Mouse (Mus musculus) forebrain, embryonic 12.5 days (tissue): Measurements from ENCODE around the gene D5Ertd579e. TPM values are rescaled to one million over a fixed set of nuclear protein-coding genes. Genes with fewer than 3 reads are reported as not detected.

Source experiments
- ATAC-seq: fragments of 200-750 bp; cut with Nextera tagmentation; 2 replicates; pipeline ENCODE4 v1.8.0; 2017; ENCODE audit warnings: moderate TSS enrichment; ENCODE audit not compliant: low FRiP score
- H3K27ac ChIP-seq: fragments of 300-500 bp; sonication (generic); 2 replicates; pipeline ENCODE4 v1.5.1; 2016; ENCODE audit warnings: mild to moderate bottlenecking
- H3K27me3 ChIP-seq: fragments of 300-500 bp; sonication (generic); 2 replicates; pipeline ENCODE4 v1.6.1; 2016; ENCODE audit warnings: mild to moderate bottlenecking
- H3K36me3 ChIP-seq: fragments of 300-500 bp; sonication (generic); replicated peaks from 2 replicates; pipeline ENCODE4 v1.6.1; 2016; ENCODE audit warnings: mild to moderate bottlenecking
- H3K4me1 ChIP-seq: fragments of 300-500 bp; sonication (generic); 2 replicates; pipeline ENCODE4 v1.6.1; 2016
- H3K4me2 ChIP-seq: fragments of 300-500 bp; sonication (generic); 2 replicates; pipeline ENCODE4 v1.6.1; 2016; ENCODE audit warnings: mild to moderate bottlenecking, moderate library complexity
- H3K4me3 ChIP-seq: fragments of 300-500 bp; sonication (generic); replicated peaks from 2 replicates; pipeline ENCODE4 v1.5.1; 2016; ENCODE audit warnings: mild to moderate bottlenecking
- H3K9ac ChIP-seq: fragments of 300-500 bp; sonication (generic); 2 replicates; pipeline ENCODE4 v1.6.1; 2016; ENCODE audit warnings: mild to moderate bottlenecking
- H3K9me3 ChIP-seq: fragments of 300-500 bp; sonication (generic); 2 replicates; pipeline ENCODE4 v1.6.1; 2016
- WGBS: fragments of 180-500 bp; shearing (Covaris S2); methylation state at CpG from one replicate; pipeline ENCODE4 v1.1.7; 2016; 5-methylcytosine and 5-hydroxymethylcytosine counted together
- polyA plus RNA-seq: library from polyadenylated mRNA; unstranded; fragments of >200 nt; fragmentation: Nextera tagmentation; extraction: Ambion mirVana; gene quantifications from 2 replicates; pipeline ENCODE4 v1.2.1, GENCODE M21; 2016

Gene D5Ertd579e
- 44.2 and 46.6 TPM in 2 replicates for polyA plus RNA-seq

DNA sequence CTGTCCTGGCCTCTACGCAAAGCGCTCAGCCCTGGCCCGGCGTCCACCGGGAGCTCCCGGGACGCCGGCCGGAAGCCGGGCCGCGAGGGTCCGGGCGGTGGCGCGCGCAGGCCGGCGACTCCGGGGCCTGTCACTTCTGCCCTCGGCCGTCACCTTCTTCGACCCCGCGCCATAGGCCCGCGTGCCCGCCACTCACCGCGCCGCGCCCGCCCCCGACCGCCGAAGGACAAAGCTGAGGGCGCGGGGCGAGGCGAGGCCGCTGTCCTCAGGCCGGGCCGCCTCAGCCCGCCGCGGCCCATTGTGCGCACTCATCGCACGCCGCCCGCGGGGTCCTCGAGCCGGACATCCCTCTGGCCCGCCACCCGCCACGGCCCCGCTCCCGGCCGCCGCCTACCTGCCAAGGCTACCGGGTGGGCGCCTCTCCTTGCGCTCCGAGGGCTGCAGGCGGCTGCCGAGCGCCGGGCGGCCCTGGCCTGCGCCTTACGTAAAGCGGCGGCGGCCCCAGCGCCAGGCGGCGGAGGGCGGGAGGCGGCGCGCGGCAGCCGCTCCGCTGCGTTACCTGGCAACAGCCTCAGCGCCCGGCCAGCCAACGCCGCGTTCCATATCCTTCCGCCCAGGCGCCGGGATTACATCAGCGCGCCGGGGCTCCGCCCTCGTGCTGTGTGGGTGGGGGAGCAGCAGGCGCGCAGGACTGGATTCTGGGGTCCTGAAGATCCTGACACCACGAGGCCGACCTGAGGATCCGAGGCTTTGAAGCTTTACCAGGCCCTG, at the start of gene D5Ertd579e:
Gene D5Ertd579e, minus strand, starts transcription at position 564 of the 771 bp plus-strand sequence.
- no peaks in the 10 kb centered on the region for H3K27me3 ChIP-seq
- peak; percentile 96 for ATAC-seq
- under 1% methylated on average over 102 of the region's 104 CpGs for WGBS
- H3K4me3 ChIP-seq = peak within 1 kb of the TSS; percentile 87
- H3K9ac ChIP-seq = peak within 1 kb of the TSS; percentile 89
- no peaks in the 10 kb centered on the region for H3K36me3 ChIP-seq
- peaks cover 18% of the 10 kb centered on the region for H3K4me1 ChIP-seq
- H3K4me2 ChIP-seq = peak within 1 kb of the TSS; percentile 78
- H3K9me3 ChIP-seq = no peaks in the 10 kb centered on the region
- H3K27ac ChIP-seq = peak within 1 kb of the TSS; percentile 95

DNA sequence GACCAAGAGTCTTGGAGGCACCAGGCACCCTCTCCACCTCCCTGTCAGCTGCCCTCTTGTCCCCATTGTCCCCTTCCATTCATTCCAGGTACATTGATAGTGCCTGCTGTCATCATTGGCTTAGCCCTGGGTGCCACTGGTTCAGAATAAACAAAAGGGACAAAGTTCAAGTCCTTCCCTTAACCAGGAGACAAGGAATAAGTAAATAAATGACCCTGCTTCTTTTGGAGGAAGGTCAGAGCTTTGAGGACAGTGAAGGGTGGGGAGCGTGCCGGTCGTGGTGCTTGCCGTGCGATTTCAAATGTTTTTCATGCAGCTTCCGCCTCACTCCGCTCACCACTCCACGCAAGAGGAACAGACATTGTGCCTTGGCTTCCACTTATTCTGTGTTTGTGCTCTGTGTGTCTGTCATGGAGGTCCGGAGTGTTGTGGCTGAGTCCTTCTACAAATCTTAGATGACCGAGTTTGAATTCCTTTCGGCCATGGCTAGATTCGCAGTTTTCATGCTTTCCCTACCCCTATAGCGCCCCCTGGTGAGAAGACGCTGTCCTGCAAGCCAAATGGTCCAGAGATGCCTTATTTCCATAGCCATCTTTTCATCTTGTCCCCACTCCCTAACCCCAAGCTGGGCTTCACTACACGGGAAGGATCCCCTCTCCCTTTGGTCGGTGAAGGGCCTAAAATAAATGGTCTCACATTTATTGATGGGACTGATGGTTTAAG, 46.5 kb upstream of the D5Ertd579e start:
- Histone ChIP-seq H3K27me3 (no peaks in the 10 kb centered on the region), H3K4me1 (peaks cover 8% of the 10 kb centered on the region), H3K9ac (no peak overlapping the region), H3K27ac (no peak overlapping the region), H3K9me3 (no peaks in the 10 kb centered on the region), H3K36me3 (0 out of 2 replicates have a peak, but pooled peaks cover 4% of the 10 kb centered on the region), H3K4me2 (no peak overlapping the region; the same call in 1 of the 2 replicates), H3K4me3 (no peak overlapping the region)
- ATAC-seq = no peak
- 41% methylated on average over 16 of the region's 16 CpGs for WGBS

DNA sequence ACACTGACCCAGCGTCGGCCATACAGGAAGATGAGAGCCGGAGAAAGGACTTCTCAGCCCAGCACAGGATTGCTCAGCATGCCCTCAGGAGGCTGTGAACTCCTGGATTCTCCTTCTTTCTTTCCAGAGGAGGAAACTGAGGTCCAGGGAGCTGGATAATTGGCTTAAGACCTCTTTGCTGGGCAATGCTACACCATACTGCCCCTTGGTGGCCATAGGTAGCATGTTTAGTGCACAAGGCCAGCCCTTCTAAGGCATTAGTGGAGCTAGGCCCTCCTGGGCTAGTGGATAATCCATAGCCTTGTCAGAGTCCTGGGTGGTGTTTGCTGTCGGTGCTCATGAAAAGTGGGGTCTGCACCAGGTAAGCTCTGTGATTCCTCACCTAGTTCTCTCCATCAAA, 44.0 kb upstream of the D5Ertd579e start:
- no peak overlapping the region for H3K4me3 ChIP-seq
- no peak overlapping the region for H3K4me2 ChIP-seq
- H3K9me3 ChIP-seq = no peaks in the 10 kb centered on the region
- H3K9ac ChIP-seq = no peak overlapping the region
- no peaks in the 10 kb centered on the region for H3K36me3 ChIP-seq
- ATAC-seq = no peak
- no peak overlapping the region for H3K27ac ChIP-seq
- no peaks in the 10 kb centered on the region for H3K4me1 ChIP-seq
- 59% methylated on average over 4 of the region's 4 CpGs for WGBS
- H3K27me3 ChIP-seq = no peaks in the 10 kb centered on the region

DNA sequence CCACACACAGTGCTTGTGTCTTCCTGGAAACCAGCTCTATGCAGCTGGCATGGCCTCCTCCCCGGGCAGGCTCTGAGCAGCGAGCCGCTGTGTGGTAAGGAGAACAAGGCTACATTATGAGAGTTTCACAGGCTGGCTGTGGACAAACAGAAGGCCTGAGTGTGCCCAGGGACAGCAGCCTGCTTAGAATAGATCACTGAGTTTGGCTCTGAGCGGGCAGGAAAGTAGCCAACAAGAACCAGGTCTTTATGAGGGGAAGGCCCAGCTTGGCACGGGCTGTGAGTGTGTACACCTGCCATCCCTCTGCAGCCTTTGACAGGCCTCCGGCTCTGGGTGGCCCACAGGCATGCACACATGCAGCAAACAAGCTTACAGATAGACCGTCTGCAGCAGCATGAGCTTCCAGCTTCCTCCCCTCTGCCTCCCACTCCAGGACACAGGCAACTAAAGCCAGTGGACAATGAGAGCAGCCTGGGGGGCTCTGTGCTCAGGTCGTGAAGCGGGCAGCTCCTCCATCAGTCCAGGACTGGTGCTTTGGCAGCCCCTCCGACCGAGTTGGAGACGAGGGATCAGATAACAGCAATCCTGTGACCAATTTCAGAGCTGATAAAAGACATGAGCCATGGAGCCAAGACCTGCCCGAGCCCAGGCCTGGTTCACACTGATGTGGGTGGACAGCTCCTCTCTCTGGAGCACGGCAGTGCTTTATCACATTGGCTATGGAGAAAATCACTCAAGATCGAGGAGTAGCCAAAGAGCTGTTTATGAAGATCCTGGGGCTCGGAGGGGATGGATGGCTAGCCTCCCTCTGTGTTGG, 43.2 kb upstream of the D5Ertd579e start:
- Histone ChIP-seq H3K9me3 (no peaks in the 10 kb centered on the region), H3K4me1 (no peaks in the 10 kb centered on the region), H3K4me3 (no peak overlapping the region), H3K27me3 (no peaks in the 10 kb centered on the region), H3K4me2 (no peak overlapping the region), H3K9ac (no peak overlapping the region), H3K36me3 (no peaks in the 10 kb centered on the region), H3K27ac (no peak overlapping the region)
- ATAC-seq = no peak
- WGBS = 77% methylated on average over 16 of the region's 16 CpGs

DNA sequence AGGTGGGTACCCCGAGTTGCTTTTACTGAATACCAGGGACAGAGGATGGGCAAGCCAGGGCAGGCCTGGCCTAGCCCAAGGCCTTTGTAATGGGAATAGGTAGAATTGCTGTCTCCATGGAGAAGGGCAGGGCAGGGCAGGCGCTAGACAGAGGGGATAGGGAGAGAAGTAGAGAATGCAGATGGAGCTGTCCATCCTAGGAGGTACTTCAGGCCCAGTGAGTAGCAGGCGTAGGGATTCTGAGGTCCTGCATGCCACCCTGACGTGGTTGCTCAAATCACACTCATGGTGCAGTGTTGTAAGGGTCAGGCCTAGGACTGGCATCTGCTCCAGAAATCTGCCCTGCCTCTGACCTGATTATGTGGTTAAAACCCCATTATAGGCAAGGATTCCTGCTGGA, 41.9 kb upstream of the D5Ertd579e start:
- 66% methylated on average over 4 of the region's 4 CpGs for WGBS

DNA sequence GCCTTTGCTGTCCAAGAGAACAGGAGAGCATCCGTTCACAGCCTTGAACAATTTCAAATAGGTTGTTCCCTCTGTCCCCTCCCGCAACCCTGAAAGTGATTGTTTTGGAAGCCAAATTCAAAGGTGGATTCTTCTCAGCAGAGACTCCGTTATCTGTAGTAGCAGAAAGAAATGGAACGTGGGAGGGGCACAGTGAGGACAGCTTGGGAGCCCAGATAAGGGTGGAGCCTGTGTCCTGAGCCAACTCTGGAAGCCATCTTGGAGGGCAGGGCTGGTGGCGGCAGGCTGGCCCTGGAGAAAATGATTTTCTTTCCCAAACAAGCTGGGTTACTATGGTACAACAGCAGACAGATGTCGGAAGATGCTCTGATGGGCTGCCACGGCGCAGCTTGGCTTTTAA, 40.2 kb upstream of the D5Ertd579e start:
- no peak for ATAC-seq
- Histone ChIP-seq H3K36me3 (no peaks in the 10 kb centered on the region), H3K27me3 (0 out of 2 replicates have a peak, but pooled peaks cover 3% of the 10 kb centered on the region), H3K4me1 (no peaks in the 10 kb centered on the region), H3K4me2 (no peak overlapping the region), H3K4me3 (no peak overlapping the region), H3K9me3 (no peaks in the 10 kb centered on the region), H3K27ac (no peak overlapping the region), H3K9ac (no peak overlapping the region)
- 83% methylated on average over 8 of the region's 8 CpGs for WGBS

More for the DNA sequence above, 41.9 kb upstream of the D5Ertd579e start:
- H3K27me3 ChIP-seq = 0 out of 2 replicates have a peak, but pooled peaks cover 3% of the 10 kb centered on the region
- H3K4me1 ChIP-seq = no peaks in the 10 kb centered on the region
- no peak overlapping the region for H3K4me3 ChIP-seq
- no peak for ATAC-seq
- H3K27ac ChIP-seq = no peak overlapping the region
- no peaks in the 10 kb centered on the region for H3K36me3 ChIP-seq
- H3K9me3 ChIP-seq = no peaks in the 10 kb centered on the region
- H3K9ac ChIP-seq = no peak overlapping the region
- H3K4me2 ChIP-seq = no peak overlapping the region

DNA sequence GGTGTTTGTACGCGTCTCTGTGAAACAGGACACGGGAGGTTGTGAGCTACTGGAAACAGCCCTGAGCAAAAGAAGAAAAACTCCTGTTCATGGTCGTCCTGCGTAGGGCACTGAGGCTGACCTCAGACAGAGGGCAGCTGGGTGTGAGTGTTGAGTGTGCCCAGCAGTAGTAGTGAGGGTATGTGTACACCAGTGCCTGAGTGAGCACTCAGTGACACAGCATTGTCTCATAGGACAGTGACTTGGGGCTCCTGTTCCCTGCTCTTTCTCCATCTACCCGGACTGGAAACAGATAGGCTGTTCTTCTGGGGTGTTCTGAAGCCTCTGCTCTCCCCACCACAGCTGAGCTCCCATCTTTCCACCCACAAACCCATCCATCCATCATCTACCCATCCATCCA, 39.3 kb upstream of the D5Ertd579e start:
- Histone ChIP-seq H3K4me1 (no peaks in the 10 kb centered on the region), H3K9ac (no peak overlapping the region), H3K27ac (no peak overlapping the region), H3K27me3 (0 out of 2 replicates have a peak, but pooled peaks cover 3% of the 10 kb centered on the region), H3K4me3 (no peak overlapping the region), H3K36me3 (no peaks in the 10 kb centered on the region), H3K4me2 (no peak overlapping the region), H3K9me3 (no peaks in the 10 kb centered on the region)
- WGBS = 87% methylated on average over 6 of the region's 6 CpGs
- no peak for ATAC-seq

GRCm38 (mm10) chr5:36733405-36733804, 37.6 kb upstream of the D5Ertd579e start:
- ATAC-seq = no peak
- WGBS = 75% methylated on average over 3 of the region's 3 CpGs

GRCm38 (mm10) chr5:36731901-36732652, 36.3 kb upstream of the D5Ertd579e start:
- 0 out of 2 replicates have a peak, but pooled peaks cover 3% of the 10 kb centered on the region for H3K27me3 ChIP-seq
- 71% methylated on average over 7 of the region's 7 CpGs for WGBS
- H3K4me3 ChIP-seq = no peak overlapping the region
- ATAC-seq = no peak
- H3K4me2 ChIP-seq = no peak overlapping the region
- H3K36me3 ChIP-seq = no peaks in the 10 kb centered on the region
- no peak overlapping the region for H3K27ac ChIP-seq
- H3K9me3 ChIP-seq = no peaks in the 10 kb centered on the region
- H3K9ac ChIP-seq = no peak overlapping the region
- H3K4me1 ChIP-seq = no peaks in the 10 kb centered on the region

More at GRCm38 (mm10) chr5:36733405-36733804, 37.6 kb upstream of the D5Ertd579e start:
- Histone ChIP-seq H3K4me1 (no peaks in the 10 kb centered on the region), H3K27ac (no peak overlapping the region), H3K36me3 (no peaks in the 10 kb centered on the region), H3K4me2 (no peak overlapping the region), H3K9ac (no peak overlapping the region), H3K27me3 (0 out of 2 replicates have a peak, but pooled peaks cover 3% of the 10 kb centered on the region), H3K9me3 (no peaks in the 10 kb centered on the region), H3K4me3 (no peak overlapping the region)

- H3K4me1 ChIP-seq = no peaks in the 10 kb centered on the region
These were observed 34.9 kb upstream of the D5Ertd579e start for GRCm38 (mm10) chr5:36730689-36731088.

GRCm38 (mm10) chr5:36729923-36730322, 34.1 kb upstream of the D5Ertd579e start:
- Histone ChIP-seq H3K27ac (no peak overlapping the region), H3K9me3 (no peaks in the 10 kb centered on the region), H3K9ac (no peak overlapping the region), H3K4me2 (no peak overlapping the region), H3K27me3 (0 out of 2 replicates have a peak, but pooled peaks cover 3% of the 10 kb centered on the region), H3K4me1 (no peaks in the 10 kb centered on the region), H3K36me3 (no peaks in the 10 kb centered on the region), H3K4me3 (no peak overlapping the region)
- WGBS = 85% methylated on average over 2 of the region's 2 CpGs
- ATAC-seq = no peak

More at GRCm38 (mm10) chr5:36730689-36731088, 34.9 kb upstream of the D5Ertd579e start:
- ATAC-seq = no peak
- Histone ChIP-seq H3K4me3 (no peak overlapping the region), H3K27ac (no peak overlapping the region), H3K27me3 (0 out of 2 replicates have a peak, but pooled peaks cover 3% of the 10 kb centered on the region), H3K9me3 (no peaks in the 10 kb centered on the region), H3K36me3 (no peaks in the 10 kb centered on the region), H3K4me2 (no peak overlapping the region), H3K9ac (0 out of 2 replicates have a peak overlapping the region, but pooled peaks have one; percentile 7)
- 62% methylated on average over 3 of the region's 3 CpGs for WGBS
